Mouse (Mus musculus) subcutaneous adipose tissue, adult 2 months (tissue): ENCODE data around the gene Tspan8. TPM values are rescaled to one million over a fixed set of nuclear protein-coding genes. Genes with fewer than 3 reads are reported as not detected.

Experiments used
- polyA plus RNA-seq: library from polyadenylated mRNA; depleted of rRNA; stranded (reverse); fragments of >200 nt; gene quantifications from 2 replicates; pipeline ENCODE4 v1.2.3, GENCODE M21; 2012; ENCODE audit warnings: low replicate concordance; rRNA removed

Gene Tspan8
- polyA plus RNA-seq: 0.14 and 26.7 TPM in 2 replicates

DNA sequence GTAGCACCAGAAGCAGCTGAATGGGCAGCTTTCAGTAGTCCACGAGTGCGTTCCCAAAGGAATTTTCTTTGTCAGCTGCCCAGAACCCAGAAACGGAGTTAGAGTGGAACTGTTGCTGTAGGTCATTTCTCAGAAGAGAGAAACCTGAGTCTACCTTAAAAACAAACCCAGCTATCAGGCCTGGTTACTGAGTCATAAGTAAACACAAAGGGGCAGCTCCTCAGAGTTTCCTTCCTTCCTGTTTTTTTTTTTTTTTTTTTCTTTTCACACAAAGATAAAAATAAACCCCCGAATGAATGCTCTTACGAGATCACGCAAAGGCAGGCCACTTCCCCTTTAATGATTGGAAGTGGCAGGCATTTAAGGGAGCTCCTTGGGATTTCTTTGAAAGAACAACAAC is at the start of gene Tspan8:
Tspan8 (plus strand) TSS at position 322 of the 400 bp plus-strand sequence.

Other genes with a start within 250 kb of the Tspan8 start
- gene A930009A15Rik, start 246.8 kb upstream of the Tspan8 start, polyA plus RNA-seq: not detected in 2 replicates
- gene Lgr5, start 229.1 kb upstream of the Tspan8 start, polyA plus RNA-seq: 0.06 and 5.2 TPM in 2 replicates
- 1.3 and 6.0 TPM in 2 replicates for gene Ptprr, start 201.4 kb downstream of the Tspan8 start, polyA plus RNA-seq